Mouse (Mus musculus) embryonic facial prominence, embryonic 10.5 days (tissue): ENCODE data around the gene Scel. TPM values are rescaled to one million over a fixed set of nuclear protein-coding genes. Genes with fewer than 3 reads are reported as not detected.

Experiments
- DNase-seq: peaks from one replicate; pipeline ENCODE4 v3.0.0-alpha.2; 2017; ENCODE audit warnings: low spot score
- H3K27ac ChIP-seq: fragments of 300-500 bp; sonication (generic); replicated peaks from 2 replicates; pipeline ENCODE4 v1.5.1; 2016; ENCODE audit warnings: mild to moderate bottlenecking
- H3K27me3 ChIP-seq: fragments of 300-500 bp; sonication (generic); replicated peaks from 2 replicates; pipeline ENCODE4 v1.6.1; 2016; ENCODE audit warnings: low read depth, mild to moderate bottlenecking; ENCODE audit not compliant: poor library complexity, severe bottlenecking
- H3K36me3 ChIP-seq: fragments of 300-500 bp; sonication (generic); replicated peaks from 2 replicates; pipeline ENCODE4 v1.6.1; 2016; ENCODE audit warnings: mild to moderate bottlenecking, moderate library complexity
- H3K4me1 ChIP-seq: fragments of 300-500 bp; sonication (generic); 2 replicates; pipeline ENCODE4 v1.6.1; 2016
- H3K4me3 ChIP-seq: fragments of 300-500 bp; sonication (generic); 2 replicates; pipeline ENCODE4 v1.5.1; 2016; ENCODE audit warnings: mild to moderate bottlenecking, moderate library complexity
- H3K9me3 ChIP-seq: fragments of 300-500 bp; sonication (generic); 2 replicates; pipeline ENCODE4 v1.6.1; 2016; ENCODE audit warnings: mild to moderate bottlenecking
- WGBS: fragments of 180-500 bp; shearing (Covaris S2); methylation state at CpG from one replicate; pipeline ENCODE4 v1.1.7; 2016; 5-methylcytosine and 5-hydroxymethylcytosine counted together
- microRNA-seq: library from miRNA; unstranded; fragments of <30 nt; microRNA quantifications from one replicate; pipeline ENCODE4, GENCODE M21; 2017
- polyA plus RNA-seq: library from polyadenylated mRNA; unstranded; fragments of >200 nt; fragmentation: Nextera tagmentation; extraction: Ambion mirVana; gene quantifications from 2 replicates; pipeline ENCODE4 v1.2.1, GENCODE M21; 2016

The Scel gene
- polyA plus RNA-seq, 1 experiment from 2014 or later, result 0.14 TPM

GRCm38 (mm10) chr14:103649302-103649701 is 136.2 kb downstream of the Scel start:
- H3K9me3 ChIP-seq, result no peaks in the 10 kb centered on the region
- peaks cover 41% of the 10 kb centered on the region for H3K27me3 ChIP-seq
- peaks cover 26% of the 10 kb centered on the region for H3K4me1 ChIP-seq
- 55% methylated on average over 4 of the region's 4 CpGs for WGBS
- H3K4me3 ChIP-seq, result peak overlapping the region; percentile 88; the same call in 1 of the 2 replicates
- no peak for DNase-seq
- H3K36me3 ChIP-seq, result no peaks in the 10 kb centered on the region
- no peak overlapping the region; the same call in 1 of the 2 replicates for H3K27ac ChIP-seq

GRCm38 (mm10) chr14:103649896-103650334 is 136.8 kb downstream of the Scel start, which contains the start of gene Slain1:
TSS of gene Slain1 (plus strand) at chr14:103650228.
- peaks cover 26% of the 10 kb centered on the region for H3K4me1 ChIP-seq
- H3K4me3 ChIP-seq, result peak within 1 kb of the TSS; percentile 88
- H3K36me3 ChIP-seq, result no peaks in the 10 kb centered on the region
- peak; percentile 95 for DNase-seq
- under 1% methylated on average over 32 of the region's 32 CpGs for WGBS
- peaks cover 41% of the 10 kb centered on the region for H3K27me3 ChIP-seq
- H3K9me3 ChIP-seq, result no peaks in the 10 kb centered on the region
- H3K27ac ChIP-seq, result peak within 1 kb of the TSS; percentile 90

GRCm38 (mm10) chr14:103650413-103651101 is 137.4 kb downstream of the Scel start:
- H3K4me1 ChIP-seq, result peaks cover 26% of the 10 kb centered on the region
- under 1% methylated on average over 66 of the region's 67 CpGs for WGBS
- no peaks in the 10 kb centered on the region for H3K9me3 ChIP-seq
- peak; percentile 75 for DNase-seq
- no peaks in the 10 kb centered on the region for H3K36me3 ChIP-seq
- peak overlapping the region; percentile 88 for H3K4me3 ChIP-seq
- peak overlapping the region; percentile 90 for H3K27ac ChIP-seq
- peaks cover 41% of the 10 kb centered on the region for H3K27me3 ChIP-seq

GRCm38 (mm10) chr14:103651106-103651505 is 138.0 kb downstream of the Scel start:
- Histone ChIP-seq H3K27ac (peak overlapping the region; percentile 90), H3K4me3 (peak overlapping the region; percentile 88), H3K27me3 (peaks cover 41% of the 10 kb centered on the region), H3K9me3 (no peaks in the 10 kb centered on the region), H3K4me1 (peaks cover 26% of the 10 kb centered on the region), H3K36me3 (no peaks in the 10 kb centered on the region)
- DNase-seq, result no peak
- 5% methylated on average over 11 of the region's 11 CpGs for WGBS

- no peak overlapping the region for H3K27ac ChIP-seq
- H3K4me3 ChIP-seq, result peak overlapping the region; percentile 88
- H3K27me3 ChIP-seq, result peaks cover 41% of the 10 kb centered on the region
- DNase-seq, result no peak
- 64% methylated on average over 2 of the region's 2 CpGs for WGBS
- H3K4me1 ChIP-seq, result peaks cover 26% of the 10 kb centered on the region
- no peaks in the 10 kb centered on the region for H3K36me3 ChIP-seq
- no peaks in the 10 kb centered on the region for H3K9me3 ChIP-seq
These were observed 138.4 kb downstream of the Scel start for GRCm38 (mm10) chr14:103651562-103651961.

- Histone ChIP-seq H3K4me1 (peaks cover 26% of the 10 kb centered on the region), H3K4me3 (no peak overlapping the region)
- WGBS, result 87% methylated on average over 5 of the region's 5 CpGs
These were observed 139.4 kb downstream of the Scel start for GRCm38 (mm10) chr14:103652524-103652923.

GRCm38 (mm10) chr14:103653800-103654199 is 140.7 kb downstream of the Scel start:
- WGBS, result 70% methylated on average over 5 of the region's 5 CpGs
- Histone ChIP-seq H3K4me3 (no peak overlapping the region), H3K27me3 (peaks cover 39% of the 10 kb centered on the region), H3K9me3 (no peaks in the 10 kb centered on the region), H3K27ac (no peak overlapping the region), H3K4me1 (peaks cover 21% of the 10 kb centered on the region), H3K36me3 (peaks cover 8% of the 10 kb centered on the region)
- DNase-seq, result no peak

More at GRCm38 (mm10) chr14:103652524-103652923, 139.4 kb downstream of the Scel start:
- H3K27me3 ChIP-seq, result peaks cover 41% of the 10 kb centered on the region
- H3K9me3 ChIP-seq, result no peaks in the 10 kb centered on the region
- DNase-seq, result no peak
- H3K36me3 ChIP-seq, result peaks cover under 1% of the 10 kb centered on the region; the same call in 1 of the 2 replicates
- H3K27ac ChIP-seq, result no peak overlapping the region

GRCm38 (mm10) chr14:103655448-103655847 is 142.3 kb downstream of the Scel start:
- no peaks in the 10 kb centered on the region for H3K9me3 ChIP-seq
- 77% methylated on average over 5 of the region's 5 CpGs for WGBS
- peaks cover 22% of the 10 kb centered on the region for H3K27me3 ChIP-seq
- H3K27ac ChIP-seq, result no peak overlapping the region
- H3K36me3 ChIP-seq, result peaks cover 8% of the 10 kb centered on the region
- H3K4me1 ChIP-seq, result peaks cover 12% of the 10 kb centered on the region
- no peak for DNase-seq
- no peak overlapping the region for H3K4me3 ChIP-seq

GRCm38 (mm10) chr14:103657876-103658275 is 144.7 kb downstream of the Scel start:
- H3K9me3 ChIP-seq, result no peaks in the 10 kb centered on the region
- no peaks in the 10 kb centered on the region for H3K27me3 ChIP-seq
- H3K4me3 ChIP-seq, result no peak overlapping the region
- WGBS, result 77% methylated on average over 4 of the region's 4 CpGs
- peaks cover 8% of the 10 kb centered on the region for H3K36me3 ChIP-seq
- H3K4me1 ChIP-seq, result no peaks in the 10 kb centered on the region
- DNase-seq, result no peak
- H3K27ac ChIP-seq, result no peak overlapping the region

Small RNA genes lying within 50 kb of the gene (microRNA-seq; reads per million reads assigned to microRNA genes)
- gene Gm22877, result not detected

Other genes with a start within 250 kb of the Scel start
- 18.0 and 18.8 TPM in 2 replicates for gene Mycbp2, start 166.5 kb upstream of the Scel start, polyA plus RNA-seq
- gene Slain1, start 136.9 kb downstream of the Scel start, polyA plus RNA-seq, result 3.9 and 4.1 TPM in 2 replicates